Mouse (Mus musculus) forebrain, embryonic 14.5 days (tissue): ENCODE measurements around the gene Hbs1l. TPM values are rescaled to one million over a fixed set of nuclear protein-coding genes. Genes with fewer than 3 reads are reported as not detected.

Source experiments
- ATAC-seq: fragments of 200-750 bp; cut with Nextera tagmentation; 2 replicates; pipeline ENCODE4 v1.8.0; 2017; ENCODE audit warnings: mild to moderate bottlenecking, moderate library complexity
- DNase-seq: peaks from one replicate; pipeline ENCODE4 v3.0.0-alpha.2; 2015; ENCODE audit warnings: low spot score
- H3K27ac ChIP-seq: fragments of 300-500 bp; sonication (generic); 2 replicates; pipeline ENCODE4 v1.5.1; 2014; ENCODE audit warnings: low read depth, mild to moderate bottlenecking, control low read depth, low read length, moderate library complexity
- H3K27me3 ChIP-seq: fragments of 300-500 bp; sonication (generic); replicated peaks from 2 replicates; pipeline ENCODE4 v1.6.1; 2014; ENCODE audit warnings: low read length, control low read depth, mixed read lengths; ENCODE audit not compliant: control insufficient read depth, insufficient read depth
- H3K36me3 ChIP-seq: fragments of 300-500 bp; sonication (generic); 2 replicates; pipeline ENCODE4 v1.6.1; 2014; ENCODE audit warnings: low read length, control low read depth; ENCODE audit not compliant: control insufficient read depth, insufficient read depth
- H3K4me1 ChIP-seq: fragments of 300-500 bp; sonication (generic); 2 replicates; pipeline ENCODE4 v1.6.1; 2014; ENCODE audit warnings: antibody characterized with exemption, low read length, control low read depth; ENCODE audit not compliant: control insufficient read depth, insufficient read depth
- H3K4me2 ChIP-seq: fragments of 300-500 bp; sonication (generic); 2 replicates; pipeline ENCODE4 v1.6.1; 2014; ENCODE audit warnings: mild to moderate bottlenecking, control low read depth, low read length
- H3K4me3 ChIP-seq: fragments of 300-500 bp; sonication (generic); 2 replicates; pipeline ENCODE4 v1.5.1; 2014; ENCODE audit warnings: low read depth, low read length, control low read depth
- H3K9ac ChIP-seq: fragments of 300-500 bp; sonication (generic); 2 replicates; pipeline ENCODE4 v1.6.1; 2014; ENCODE audit warnings: mild to moderate bottlenecking, low read length, control low read depth, moderate library complexity
- H3K9me3 ChIP-seq: fragments of 300-500 bp; sonication (generic); replicated peaks from 2 replicates; pipeline ENCODE4 v1.6.1; 2016; ENCODE audit warnings: low read length, control low read depth, mixed read lengths; ENCODE audit not compliant: control insufficient read depth
- WGBS: fragments of 180-500 bp; shearing (Covaris S2); extraction: QIAGEN DNeasy Blood & Tissue Kit; methylation state at CpG from one replicate; pipeline ENCODE4 v1.1.7; 2014; 5-methylcytosine and 5-hydroxymethylcytosine counted together
- polyA plus RNA-seq: library from polyadenylated mRNA; unstranded; fragments of >200 nt; fragmentation: Nextera tagmentation; extraction: Ambion mirVana; gene quantifications from 2 replicates; pipeline ENCODE4 v1.2.1, GENCODE M21; 2014

The Hbs1l gene
- polyA plus RNA-seq, 1 experiment from 2014 or later = 95.0 TPM

GRCm38 (mm10) chr10:21295397-21295758, 401 bp upstream of the Hbs1l start:
- H3K9ac ChIP-seq = peak overlapping the region; percentile 46; the same call in 1 of the 2 replicates
- WGBS = 42% methylated on average over 4 of the region's 4 CpGs
- no peak overlapping the region for H3K27ac ChIP-seq
- peak overlapping the region; percentile 50 for H3K4me2 ChIP-seq
- ATAC-seq (peak; percentile 45), DNase-seq (no peak)
- H3K27me3 ChIP-seq = no peaks in the 10 kb centered on the region
- H3K36me3 ChIP-seq = peaks cover 12% of the 10 kb centered on the region; the same call in 1 of the 2 replicates
- H3K4me1 ChIP-seq = peaks cover 10% of the 10 kb centered on the region
- H3K9me3 ChIP-seq = no peaks in the 10 kb centered on the region
- H3K4me3 ChIP-seq = peak overlapping the region; percentile 81

- DNase-seq (no peak), ATAC-seq (no peak)
- Histone ChIP-seq H3K4me2 (no peak overlapping the region), H3K9ac (no peak overlapping the region), H3K36me3 (peaks cover 35% of the 10 kb centered on the region), H3K27me3 (no peaks in the 10 kb centered on the region), H3K27ac (no peak overlapping the region), H3K9me3 (no peaks in the 10 kb centered on the region), H3K4me1 (peaks cover 10% of the 10 kb centered on the region), H3K4me3 (no peak overlapping the region)
- WGBS = 91% methylated on average over 2 of the region's 2 CpGs
Measured at GRCm38 (mm10) chr10:21298972-21299371, 3.2 kb downstream of the Hbs1l start.

GRCm38 (mm10) chr10:21301822-21302221, 6.0 kb downstream of the Hbs1l start:
- ATAC-seq (no peak), DNase-seq (no peak)
- Histone ChIP-seq H3K9me3 (no peaks in the 10 kb centered on the region), H3K4me1 (peaks cover 7% of the 10 kb centered on the region), H3K27ac (no peak overlapping the region), H3K36me3 (peaks cover 59% of the 10 kb centered on the region), H3K9ac (no peak overlapping the region), H3K4me3 (no peak overlapping the region), H3K27me3 (no peaks in the 10 kb centered on the region), H3K4me2 (no peak overlapping the region)
- WGBS = 91% methylated on average over 7 of the region's 7 CpGs

GRCm38 (mm10) chr10:21304672-21305632, 9.2 kb downstream of the Hbs1l start:
- no peak overlapping the region for H3K9ac ChIP-seq
- WGBS = 89% methylated on average over 11 of the region's 11 CpGs
- no peak overlapping the region for H3K27ac ChIP-seq
- no peaks in the 10 kb centered on the region for H3K9me3 ChIP-seq
- H3K27me3 ChIP-seq = no peaks in the 10 kb centered on the region
- no peak for DNase-seq
- H3K36me3 ChIP-seq = peaks cover 51% of the 10 kb centered on the region
- no peak overlapping the region for H3K4me2 ChIP-seq
- no peak for ATAC-seq
- H3K4me3 ChIP-seq = no peak overlapping the region
- no peaks in the 10 kb centered on the region for H3K4me1 ChIP-seq

- 0 out of 2 replicates have a peak, but pooled peaks cover 6% of the 10 kb centered on the region for H3K36me3 ChIP-seq
- 72% methylated on average over 4 of the region's 4 CpGs for WGBS
- ATAC-seq = peak; percentile 71; the same call in 1 of the 2 replicates
Measured at GRCm38 (mm10) chr10:21313732-21314131, 18.0 kb downstream of the Hbs1l start.

GRCm38 (mm10) chr10:21316123-21316522, 20.3 kb downstream of the Hbs1l start:
- 83% methylated on average over 1 of the region's 1 CpGs for WGBS
- Histone ChIP-seq H3K27ac (no peak overlapping the region), H3K4me3 (no peak overlapping the region), H3K9me3 (no peaks in the 10 kb centered on the region), H3K4me2 (no peak overlapping the region), H3K27me3 (no peaks in the 10 kb centered on the region), H3K9ac (no peak overlapping the region), H3K36me3 (0 out of 2 replicates have a peak, but pooled peaks cover 6% of the 10 kb centered on the region), H3K4me1 (no peaks in the 10 kb centered on the region)
- DNase-seq (no peak), ATAC-seq (no peak)

More at GRCm38 (mm10) chr10:21313732-21314131, 18.0 kb downstream of the Hbs1l start:
- DNase-seq = peak; percentile 55
- no peaks in the 10 kb centered on the region for H3K27me3 ChIP-seq
- no peak overlapping the region for H3K9ac ChIP-seq
- H3K9me3 ChIP-seq = no peaks in the 10 kb centered on the region
- no peak overlapping the region for H3K4me2 ChIP-seq
- H3K27ac ChIP-seq = no peak overlapping the region
- no peaks in the 10 kb centered on the region for H3K4me1 ChIP-seq
- no peak overlapping the region for H3K4me3 ChIP-seq

- H3K4me1 ChIP-seq = no peaks in the 10 kb centered on the region
- ATAC-seq (no peak), DNase-seq (no peak)
- H3K9me3 ChIP-seq = no peaks in the 10 kb centered on the region
- WGBS = 95% methylated on average over 4 of the region's 4 CpGs
- no peak overlapping the region for H3K4me2 ChIP-seq
- 0 out of 2 replicates have a peak, but pooled peaks cover 6% of the 10 kb centered on the region for H3K36me3 ChIP-seq
- no peaks in the 10 kb centered on the region for H3K27me3 ChIP-seq
- H3K9ac ChIP-seq = no peak overlapping the region
- H3K27ac ChIP-seq = no peak overlapping the region
- H3K4me3 ChIP-seq = no peak overlapping the region
Measured at GRCm38 (mm10) chr10:21318250-21318649, 22.5 kb downstream of the Hbs1l start.

GRCm38 (mm10) chr10:21318996-21319395, 23.2 kb downstream of the Hbs1l start:
- H3K4me1 ChIP-seq = no peaks in the 10 kb centered on the region
- DNase-seq (no peak), ATAC-seq (no peak)
- H3K4me3 ChIP-seq = no peak overlapping the region
- no peaks in the 10 kb centered on the region for H3K9me3 ChIP-seq
- no peak overlapping the region for H3K9ac ChIP-seq
- WGBS = 96% methylated on average over 1 of the region's 1 CpGs
- 0 out of 2 replicates have a peak, but pooled peaks cover 6% of the 10 kb centered on the region for H3K36me3 ChIP-seq
- no peak overlapping the region for H3K27ac ChIP-seq
- H3K27me3 ChIP-seq = no peaks in the 10 kb centered on the region
- no peak overlapping the region for H3K4me2 ChIP-seq

GRCm38 (mm10) chr10:21320601-21321000, 24.8 kb downstream of the Hbs1l start:
- no peaks in the 10 kb centered on the region for H3K27me3 ChIP-seq
- no peak overlapping the region for H3K4me3 ChIP-seq
- H3K4me1 ChIP-seq = no peaks in the 10 kb centered on the region
- H3K9ac ChIP-seq = no peak overlapping the region
- H3K4me2 ChIP-seq = no peak overlapping the region
- H3K27ac ChIP-seq = no peak overlapping the region
- no peaks in the 10 kb centered on the region for H3K9me3 ChIP-seq
- 93% methylated on average over 6 of the region's 6 CpGs for WGBS
- 0 out of 2 replicates have a peak, but pooled peaks cover 3% of the 10 kb centered on the region for H3K36me3 ChIP-seq
- DNase-seq (no peak), ATAC-seq (no peak)
